Mouse (Mus musculus) lung, embryonic 15.5 days (tissue): ENCODE results near the gene Slc13a3. TPM values are rescaled to one million over a fixed set of nuclear protein-coding genes. Genes with fewer than 3 reads are reported as not detected.
"Not testable (repeated sequence)": the region's sequence is repeated elsewhere in the genome, so short reads cannot be mapped to it uniquely, and the experiment has no call there.

ENCODE experiments used
- ATAC-seq: fragments of 200-750 bp; cut with Nextera tagmentation; 2 replicates; pipeline ENCODE4 v1.8.0; 2017; ENCODE audit warnings: moderate number of reproducible peaks, borderline replicate concordance; ENCODE audit not compliant: low FRiP score, low TSS enrichment; ENCODE audit errors: extremely low read depth
- H3K27ac ChIP-seq: fragments of 300-500 bp; sonication (generic); 2 replicates; pipeline ENCODE4 v1.5.1; 2015; ENCODE audit warnings: moderate library complexity, mild to moderate bottlenecking, inconsistent platforms
- H3K27me3 ChIP-seq: fragments of 300-500 bp; sonication (generic); 2 replicates; pipeline ENCODE4 v1.6.1; 2015; ENCODE audit warnings: inconsistent platforms
- H3K36me3 ChIP-seq: fragments of 300-500 bp; sonication (generic); 2 replicates; pipeline ENCODE4 v1.6.1; 2015; ENCODE audit warnings: inconsistent platforms
- H3K4me1 ChIP-seq: fragments of 300-500 bp; sonication (generic); 2 replicates; pipeline ENCODE4 v1.6.1; 2015; ENCODE audit warnings: inconsistent platforms
- H3K4me2 ChIP-seq: fragments of 300-500 bp; sonication (generic); 2 replicates; pipeline ENCODE4 v1.6.1; 2015; ENCODE audit warnings: inconsistent platforms, mild to moderate bottlenecking, moderate library complexity
- H3K4me3 ChIP-seq: fragments of 300-500 bp; sonication (generic); 2 replicates; pipeline ENCODE4 v1.5.1; 2015; ENCODE audit warnings: mild to moderate bottlenecking, inconsistent platforms
- H3K9ac ChIP-seq: fragments of 300-500 bp; sonication (generic); 2 replicates; pipeline ENCODE4 v1.6.1; 2015; ENCODE audit warnings: inconsistent platforms
- H3K9me3 ChIP-seq: fragments of 300-500 bp; sonication (generic); 2 replicates; pipeline ENCODE4 v1.6.1; 2016; ENCODE audit warnings: inconsistent platforms
- WGBS: fragments of 180-500 bp; shearing (Covaris S2); methylation state at CpG from one replicate; pipeline ENCODE4 v1.1.7; 2015; 5-methylcytosine and 5-hydroxymethylcytosine counted together
- polyA plus RNA-seq: library from polyadenylated mRNA; unstranded; fragments of >200 nt; fragmentation: Nextera tagmentation; extraction: Ambion mirVana; gene quantifications from 2 replicates; pipeline ENCODE4 v1.2.1, GENCODE M21; 2015

The Slc13a3 gene
- polyA plus RNA-seq, result 0.42 and 0.57 TPM in 2 replicates

GRCm38 (mm10) chr2:165473003-165473402 lies at the start of gene Slc13a3:
Gene Slc13a3 (minus strand): TSS chr2:165473230.
- Histone ChIP-seq H3K4me3 (peak within 1 kb of the TSS; percentile 20; the same call in 1 of the 2 replicates), H3K4me2 (peak within 1 kb of the TSS; percentile 50), H3K36me3 (no peaks in the 10 kb centered on the region), H3K27me3 (peaks cover 29% of the 10 kb centered on the region), H3K4me1 (peaks cover 18% of the 10 kb centered on the region; the same call in 1 of the 2 replicates), H3K9me3 (no peaks in the 10 kb centered on the region), H3K27ac (no peak within 1 kb of the TSS), H3K9ac (no peak within 1 kb of the TSS; the same call in 1 of the 2 replicates)
- WGBS, result 2% methylated on average over 35 of the region's 35 CpGs
- ATAC-seq, result no peak

GRCm38 (mm10) chr2:165515178-165515728 lies 42.2 kb upstream of the Slc13a3 start:
- H3K9ac ChIP-seq, result no peak overlapping the region
- no peak overlapping the region for H3K27ac ChIP-seq
- no peaks in the 10 kb centered on the region for H3K9me3 ChIP-seq
- 93% methylated on average over 20 of the region's 20 CpGs for WGBS
- peaks cover 17% of the 10 kb centered on the region for H3K4me1 ChIP-seq
- no peak overlapping the region for H3K4me2 ChIP-seq
- no peaks in the 10 kb centered on the region for H3K27me3 ChIP-seq
- peaks cover 23% of the 10 kb centered on the region for H3K36me3 ChIP-seq
- no peak overlapping the region for H3K4me3 ChIP-seq
- no peak for ATAC-seq

GRCm38 (mm10) chr2:165512870-165513600 lies 40.0 kb upstream of the Slc13a3 start:
- Histone ChIP-seq H3K4me1 (peaks cover 17% of the 10 kb centered on the region), H3K27me3 (no peaks in the 10 kb centered on the region), H3K27ac (peak overlapping the region; percentile 56), H3K9ac (no peak overlapping the region), H3K9me3 (no peaks in the 10 kb centered on the region), H3K4me3 (no peak overlapping the region), H3K4me2 (peak overlapping the region; percentile 7; the same call in 1 of the 2 replicates), H3K36me3 (peaks cover 12% of the 10 kb centered on the region)
- peak; percentile 50; the same call in 1 of the 2 replicates for ATAC-seq
- WGBS, result 17% methylated on average over 11 of the region's 11 CpGs

- no peaks in the 10 kb centered on the region for H3K9me3 ChIP-seq
- H3K36me3 ChIP-seq, result peaks cover 8% of the 10 kb centered on the region
- H3K27me3 ChIP-seq, result no peaks in the 10 kb centered on the region
- WGBS, result 28% methylated on average over 7 of the region's 7 CpGs
- no peak overlapping the region; the same call in 1 of the 2 replicates for H3K4me2 ChIP-seq
- peaks cover 17% of the 10 kb centered on the region for H3K4me1 ChIP-seq
- H3K27ac ChIP-seq, result peak overlapping the region; percentile 56
- H3K4me3 ChIP-seq, result no peak overlapping the region
- no peak overlapping the region for H3K9ac ChIP-seq
- no peak for ATAC-seq
Measured at GRCm38 (mm10) chr2:165512426-165512825, 39.4 kb upstream of the Slc13a3 start.

- not testable (repeated sequence) for H3K9me3 ChIP-seq, ATAC-seq, H3K4me3 ChIP-seq, H3K9ac ChIP-seq, H3K27ac ChIP-seq, H3K27me3 ChIP-seq, H3K4me2 ChIP-seq, H3K36me3 ChIP-seq
- H3K4me1 ChIP-seq, result peaks cover 17% of the 10 kb centered on the region
- WGBS, result 80% methylated on average over 4 of the region's 4 CpGs
Measured at GRCm38 (mm10) chr2:165511530-165511929, 38.5 kb upstream of the Slc13a3 start.

GRCm38 (mm10) chr2:165510914-165511458 lies 38.0 kb upstream of the Slc13a3 start:
- not testable (repeated sequence) for H3K4me2 ChIP-seq, H3K27me3 ChIP-seq, ATAC-seq, H3K4me3 ChIP-seq, H3K27ac ChIP-seq, H3K9me3 ChIP-seq, H3K9ac ChIP-seq, H3K36me3 ChIP-seq
- 63% methylated on average over 2 of the region's 2 CpGs for WGBS
- H3K4me1 ChIP-seq, result peaks cover 17% of the 10 kb centered on the region

- WGBS, result 50% methylated on average over 5 of the region's 5 CpGs
- H3K27ac ChIP-seq, result no peak overlapping the region
- no peak overlapping the region for H3K9ac ChIP-seq
- no peak for ATAC-seq
- H3K27me3 ChIP-seq, result no peaks in the 10 kb centered on the region
- peaks cover 21% of the 10 kb centered on the region for H3K4me1 ChIP-seq
- peaks cover 7% of the 10 kb centered on the region for H3K36me3 ChIP-seq
- no peak overlapping the region for H3K4me3 ChIP-seq
- no peak overlapping the region for H3K4me2 ChIP-seq
- H3K9me3 ChIP-seq, result no peaks in the 10 kb centered on the region
Measured at GRCm38 (mm10) chr2:165510466-165510865, 37.4 kb upstream of the Slc13a3 start.

- no peaks in the 10 kb centered on the region for H3K27me3 ChIP-seq
- no peak for ATAC-seq
- no peak overlapping the region for H3K9ac ChIP-seq
- 33% methylated on average over 9 of the region's 9 CpGs for WGBS
- H3K27ac ChIP-seq, result no peak overlapping the region
- peaks cover 28% of the 10 kb centered on the region for H3K4me1 ChIP-seq
- peaks cover 3% of the 10 kb centered on the region; the same call in 1 of the 2 replicates for H3K36me3 ChIP-seq
- no peak overlapping the region for H3K4me2 ChIP-seq
- no peak overlapping the region for H3K4me3 ChIP-seq
- no peaks in the 10 kb centered on the region for H3K9me3 ChIP-seq
Measured at GRCm38 (mm10) chr2:165509686-165510085, 36.7 kb upstream of the Slc13a3 start.

- H3K27ac ChIP-seq, result peak within 1 kb of the TSS; percentile 87
- H3K4me2 ChIP-seq, result peak within 1 kb of the TSS; percentile 75
- H3K9me3 ChIP-seq, result no peaks in the 10 kb centered on the region
- peaks cover 53% of the 10 kb centered on the region for H3K4me1 ChIP-seq
- under 1% methylated on average over 27 of the region's 32 CpGs for WGBS
- no peaks in the 10 kb centered on the region for H3K36me3 ChIP-seq
- peak within 1 kb of the TSS; percentile 71 for H3K9ac ChIP-seq
- peak within 1 kb of the TSS; percentile 52 for H3K4me3 ChIP-seq
- no peaks in the 10 kb centered on the region for H3K27me3 ChIP-seq
- peak; percentile 82 for ATAC-seq
Measured at GRCm38 (mm10) chr2:165503259-165504203, 30.5 kb upstream of the Slc13a3 start, which contains the start of gene Slc2a10. Gene Slc2a10 (plus strand): TSS chr2:165503787.

GRCm38 (mm10) chr2:165498816-165499215 lies 25.8 kb upstream of the Slc13a3 start:
- no peak overlapping the region for H3K9ac ChIP-seq
- peak overlapping the region; percentile 67 for H3K27ac ChIP-seq
- peak; percentile 35; the same call in 1 of the 2 replicates for ATAC-seq
- no peaks in the 10 kb centered on the region for H3K9me3 ChIP-seq
- H3K4me1 ChIP-seq, result peaks cover 36% of the 10 kb centered on the region
- no peaks in the 10 kb centered on the region for H3K27me3 ChIP-seq
- 20% methylated on average over 6 of the region's 6 CpGs for WGBS
- no peak overlapping the region for H3K4me3 ChIP-seq
- no peaks in the 10 kb centered on the region for H3K36me3 ChIP-seq
- no peak overlapping the region for H3K4me2 ChIP-seq

- no peak for ATAC-seq
- no peaks in the 10 kb centered on the region for H3K27me3 ChIP-seq
- H3K4me3 ChIP-seq, result no peak overlapping the region
- no peaks in the 10 kb centered on the region for H3K9me3 ChIP-seq
- no peak overlapping the region for H3K4me2 ChIP-seq
- H3K27ac ChIP-seq, result peak overlapping the region; percentile 67
- H3K36me3 ChIP-seq, result no peaks in the 10 kb centered on the region
- WGBS, result 57% methylated on average over 2 of the region's 2 CpGs
- peaks cover 31% of the 10 kb centered on the region for H3K4me1 ChIP-seq
- H3K9ac ChIP-seq, result no peak overlapping the region
Measured at GRCm38 (mm10) chr2:165497706-165498275, 24.8 kb upstream of the Slc13a3 start.
